In genomic region chr6:119404854-119405253, GRCm38 (mm10) we compare ENCODE assay signal across 23 mouse cellular contexts. TPM values are rescaled to one million over a fixed set of nuclear protein-coding genes. Genes with fewer than 3 reads are reported as not detected.
DNase-seq lines count a peak whose midpoint lies in the region; ATAC-seq and TF ChIP-seq lines count a peak whose summit lies in the region.
"Had no signal": no experiment of that assay in that cellular context is flagged by ENCODE, and none has a peak within 500 bp of the region (broad histone marks: within the 10 kb centered on the region; RNA-seq: fewer than 3 reads in every experiment).

No protein-coding gene starts in this region.

- H3K9ac ChIP-seq in liver, adult 2 months (ENCODE audit: low read depth, low read length) = no peak overlapping the region
- no peak overlapping the region for H3K9ac ChIP-seq in liver, embryonic 11.5 days (ENCODE audit: low read depth, low read length)
- no peak overlapping the region for H3K9ac ChIP-seq in intestine, embryonic 15.5 days
- H3K9ac ChIP-seq in intestine, embryonic 16.5 days (ENCODE audit: low read depth, low read length) = no peak overlapping the region
- H3K9ac ChIP-seq: embryonic facial prominence, embryonic 12.5 days; embryonic facial prominence, embryonic 15.5 days; forebrain, postnatal 0 days; heart, embryonic 12.5 days; heart, embryonic 15.5 days; hindbrain, embryonic 13.5 days had no signal

- no peak for TF ChIP-seq CTCF in liver, adult 2 months (IDR thresholded peaks at IDR 0.05; ENCODE audit: low read depth, low read length)

- peaks cover 41% of the 10 kb centered on the region for H3K36me3 ChIP-seq in liver, adult 2 months (ENCODE audit: control insufficient read depth, insufficient read depth, low read length)
- H3K36me3 ChIP-seq in liver, embryonic 11.5 days (ENCODE audit: control insufficient read depth, insufficient read depth, low read length) = no peaks in the 10 kb centered on the region
- H3K36me3 ChIP-seq in intestine, embryonic 15.5 days = no peaks in the 10 kb centered on the region
- H3K36me3 ChIP-seq in intestine, embryonic 16.5 days (ENCODE audit: control insufficient read depth, insufficient read depth, low read length) = no peaks in the 10 kb centered on the region
- H3K36me3 ChIP-seq: embryonic facial prominence, embryonic 12.5 days; embryonic facial prominence, embryonic 15.5 days; heart, embryonic 12.5 days; heart, embryonic 15.5 days; hindbrain, embryonic 10.5 days; hindbrain, embryonic 13.5 days had no signal

- H3K4me2 ChIP-seq in liver, embryonic 11.5 days = no peak overlapping the region
- no peak overlapping the region for H3K4me2 ChIP-seq in intestine, embryonic 15.5 days (replicated peaks)
- peak overlapping the region; percentile 12; the same call in 1 of the 2 replicates for H3K4me2 ChIP-seq in intestine, embryonic 16.5 days (ENCODE audit: low read depth, low read length)
- H3K4me2 ChIP-seq: embryonic facial prominence, embryonic 12.5 days; embryonic facial prominence, embryonic 15.5 days; heart, embryonic 12.5 days; heart, embryonic 15.5 days; hindbrain, embryonic 13.5 days had no signal

- H3K9me3 ChIP-seq in liver, embryonic 11.5 days (ENCODE audit: control insufficient read depth, low read length) = no peaks in the 10 kb centered on the region
- no peaks in the 10 kb centered on the region for H3K9me3 ChIP-seq in intestine, embryonic 15.5 days
- H3K9me3 ChIP-seq in intestine, embryonic 16.5 days (ENCODE audit: control insufficient read depth, low read length) = no peaks in the 10 kb centered on the region
- H3K9me3 ChIP-seq: embryonic facial prominence, embryonic 12.5 days; embryonic facial prominence, embryonic 15.5 days; heart, embryonic 15.5 days; hindbrain, embryonic 10.5 days; hindbrain, embryonic 13.5 days had no signal

- ATAC-seq in liver, embryonic 11.5 days (replicated peaks; ENCODE audit: low FRiP score) = no peak
- no peak for ATAC-seq in intestine, embryonic 15.5 days
- ATAC-seq in intestine, embryonic 16.5 days = no peak
- ATAC-seq: CD4-positive, CD25-positive, alpha-beta regulatory T cell, adult 4 months; forebrain, embryonic 14.5 days; forebrain, postnatal 0 days had no signal

- peak; percentile 52 for DNase-seq in liver, adult 2 months (ENCODE audit: extremely low read depth, low read depth, low spot score)
- no peak for DNase-seq in liver, embryonic 11.5 days (ENCODE audit: low spot score)
- DNase-seq in frontal cortex, postnatal 10 days (ENCODE audit: low spot score in 2 of 2) = no peak
- DNase-seq in spleen, postnatal 10 days (ENCODE audit: low spot score in 2 of 2) = no peak
- DNase-seq: cerebellum, adult 11 months; cerebellum, adult 2 months; cerebellum, adult 9-11 months; cerebellum, postnatal 25 days; forebrain, postnatal 0 days; gastrocnemius, postnatal 25 days; heart, adult 18-20 months; heart, postnatal 10 days; heart, postnatal 36 days had no signal

- no peaks in the 10 kb centered on the region for H3K27me3 ChIP-seq in liver, adult 2 months (ENCODE audit: control insufficient read depth, insufficient read depth, low read length)
- H3K27me3 ChIP-seq in liver, embryonic 11.5 days (replicated peaks; ENCODE audit: control insufficient read depth, insufficient read depth, low read length) = no peaks in the 10 kb centered on the region
- no peaks in the 10 kb centered on the region for H3K27me3 ChIP-seq in intestine, embryonic 15.5 days (replicated peaks)
- H3K27me3 ChIP-seq in intestine, embryonic 16.5 days (replicated peaks; ENCODE audit: control insufficient read depth, insufficient read depth, low read length) = no peaks in the 10 kb centered on the region
- H3K27me3 ChIP-seq: embryonic facial prominence, embryonic 12.5 days; embryonic facial prominence, embryonic 15.5 days; heart, embryonic 12.5 days; heart, embryonic 15.5 days; hindbrain, embryonic 13.5 days had no signal

- WGBS in liver, adult 2 months = 30% methylated on average over 4 of the region's 4 CpGs
- 82% methylated on average over 4 of the region's 4 CpGs for WGBS in liver, embryonic 11.5 days
- 82% methylated on average over 4 of the region's 4 CpGs for whole genome bisulfite sequencing in intestine, embryonic 15.5 days
- WGBS in intestine, embryonic 16.5 days = 83% methylated on average over 4 of the region's 4 CpGs

- H3K27ac ChIP-seq in liver, adult 2 months (replicated peaks; ENCODE audit: insufficient read depth, low read depth, low read length) = peak overlapping the region; percentile 18
- H3K27ac ChIP-seq in liver, embryonic 11.5 days (ENCODE audit: low read depth, low read length) = no peak overlapping the region
- H3K27ac ChIP-seq in intestine, embryonic 15.5 days = 0 out of 2 replicates have a peak overlapping the region, but pooled peaks have one; percentile 6
- peak overlapping the region; percentile 23 for H3K27ac ChIP-seq in intestine, embryonic 16.5 days (ENCODE audit: low read length)
- H3K27ac ChIP-seq: embryonic facial prominence, embryonic 12.5 days; embryonic facial prominence, embryonic 15.5 days; heart, embryonic 15.5 days; hindbrain, embryonic 10.5 days; hindbrain, embryonic 13.5 days had no signal

- peaks cover 50% of the 10 kb centered on the region for H3K4me1 ChIP-seq in liver, adult 2 months (ENCODE audit: control insufficient read depth, insufficient read depth, low read length)
- 0 out of 2 replicates have a peak, but pooled peaks cover 2% of the 10 kb centered on the region for H3K4me1 ChIP-seq in liver, embryonic 11.5 days (replicated peaks; ENCODE audit: control insufficient read depth, insufficient read depth, low read length)
- H3K4me1 ChIP-seq in intestine, embryonic 15.5 days (replicated peaks) = 0 out of 2 replicates have a peak, but pooled peaks cover 3% of the 10 kb centered on the region
- peaks cover 16% of the 10 kb centered on the region for H3K4me1 ChIP-seq in intestine, embryonic 16.5 days (ENCODE audit: control insufficient read depth, insufficient read depth, low read length)
- H3K4me1 ChIP-seq: embryonic facial prominence, embryonic 12.5 days; embryonic facial prominence, embryonic 15.5 days; hindbrain, embryonic 13.5 days had no signal

- no peak for TF ChIP-seq POLR2A in liver, adult 2 months (IDR thresholded peaks at IDR 0.05; ENCODE audit: extremely low read depth, insufficient read depth, low read length)

- no peak overlapping the region for H3K4me3 ChIP-seq in liver, adult 2 months (ENCODE audit: insufficient read depth, low read depth, low read length)
- H3K4me3 ChIP-seq in liver, embryonic 11.5 days (ENCODE audit: low read depth, low read length) = no peak overlapping the region
- no peak overlapping the region for H3K4me3 ChIP-seq in intestine, embryonic 15.5 days (replicated peaks)
- H3K4me3 ChIP-seq in intestine, embryonic 16.5 days (ENCODE audit: low read length) = no peak overlapping the region
- H3K4me3 ChIP-seq: embryonic facial prominence, embryonic 12.5 days; embryonic facial prominence, embryonic 15.5 days; heart, embryonic 12.5 days; heart, embryonic 15.5 days; hindbrain, embryonic 10.5 days; hindbrain, embryonic 13.5 days had no signal

- H3K79me2 ChIP-seq in liver, adult 2 months (ENCODE audit: control insufficient read depth, insufficient read depth, low read length) = peaks cover 3% of the 10 kb centered on the region; the same call in 1 of the 2 replicates

RNA-seq across cellular contexts. Expression of gene Adipor2, which starts 12.7 kb away (rescaled TPM):
- 252 and 306 TPM in 2 replicates for total RNA-seq in liver, adult 2 months (2014; rRNA removed)
- 212 and 246 TPM in 2 replicates for polyA plus RNA-seq in liver, adult 2 months (2012; rRNA removed)
- polyA plus RNA-seq in liver, embryonic 11.5 days (2014; fragmentation: Nextera tagmentation; extraction: Ambion mirVana) = 15.8 and 16.5 TPM in 2 replicates
- polyA plus RNA-seq in intestine, embryonic 15.5 days (2015; fragmentation: Nextera tagmentation; extraction: Ambion mirVana) = 101 and 111 TPM in 2 replicates
- 127 and 148 TPM in 2 replicates for polyA plus RNA-seq in intestine, embryonic 16.5 days (2015; fragmentation: Nextera tagmentation; extraction: Ambion mirVana)
